Mouse (Mus musculus) megakaryocyte, embryonic 14.5 days (primary cell): ENCODE results near the gene Chl1. TPM values are rescaled to one million over a fixed set of nuclear protein-coding genes. Genes with fewer than 3 reads are reported as not detected.

Experiments used
- H3K27me3 ChIP-seq: replicated peaks from 2 replicates; pipeline ENCODE3; 2012; ENCODE audit warnings: inconsistent platforms
- H3K36me3 ChIP-seq: replicated peaks from 2 replicates; pipeline ENCODE3; 2012; ENCODE audit warnings: low read length, inconsistent platforms, mixed read lengths
- H3K4me1 ChIP-seq: 2 replicates; pipeline ENCODE4 v1.6.1; 2012; ENCODE audit warnings: inconsistent platforms
- H3K4me3 ChIP-seq: replicated peaks from 2 replicates; pipeline ENCODE3; 2012; ENCODE audit warnings: moderate library complexity, mild to moderate bottlenecking, inconsistent platforms
- H3K9me3 ChIP-seq: 2 replicates; pipeline ENCODE4 v1.6.1; 2012; ENCODE audit warnings: inconsistent platforms
- FLI1 ChIP-seq: IDR thresholded peaks from 2 replicates; pipeline ENCODE4 v1.6.1; 2012; ENCODE audit warnings: low read length, inconsistent platforms, mixed read lengths
- GATA1 ChIP-seq: IDR thresholded peaks from 3 replicates; pipeline ENCODE4 v1.6.1; 2012; ENCODE audit warnings: mixed read lengths, low read length, inconsistent platforms, borderline replicate concordance
- polyA plus RNA-seq: library from polyadenylated mRNA; stranded (reverse); fragments of >175 nt; gene quantifications from 2 replicates; pipeline ENCODE4 v1.2.3, GENCODE M21; 2012; ENCODE audit warnings: low replicate concordance; ENCODE audit not compliant: insufficient read depth

The Chl1 gene
- polyA plus RNA-seq, 1 experiment = not detected

DNA sequence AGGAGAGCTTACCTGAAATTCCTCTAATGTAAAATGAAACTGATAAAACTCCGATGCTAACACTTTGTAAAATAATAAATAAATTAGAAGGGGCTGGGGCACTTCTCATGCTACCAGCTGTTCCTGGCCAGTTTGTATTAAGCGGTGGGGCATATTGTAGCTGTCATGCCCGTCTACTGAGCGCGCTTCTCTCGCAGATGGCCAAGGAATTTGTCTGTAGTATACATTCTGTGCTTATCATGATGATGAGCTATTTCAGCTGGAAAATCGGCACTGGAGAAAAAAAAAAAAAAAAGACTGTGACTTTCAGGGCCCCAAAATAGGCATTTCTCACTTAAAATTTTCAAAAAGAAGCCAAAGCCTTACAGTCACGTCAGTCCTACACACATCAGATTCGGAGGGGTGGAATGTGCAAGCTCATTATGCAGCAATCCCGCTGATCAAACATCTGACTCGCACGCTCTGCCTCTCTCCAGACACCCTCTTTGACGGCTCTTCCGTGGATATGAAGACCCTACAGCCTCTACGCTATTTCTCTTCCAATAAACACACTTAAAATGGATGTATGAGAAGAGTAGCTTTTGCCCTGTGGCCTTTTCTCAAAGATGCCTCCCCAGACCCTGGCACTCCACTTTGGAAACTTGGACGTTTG, 238.9 kb downstream of the Chl1 start:
- Histone ChIP-seq H3K36me3 (no peaks in the 10 kb centered on the region), H3K27me3 (no peaks in the 10 kb centered on the region), H3K9me3 (no peaks in the 10 kb centered on the region), H3K4me1 (no peaks in the 10 kb centered on the region), H3K4me3 (no peak overlapping the region)
- TF ChIP-seq GATA1 (no peak), FLI1 (no peak)

GRCm38 (mm10) chr6:103753891-103754290, 243.5 kb downstream of the Chl1 start:
- no peaks in the 10 kb centered on the region for H3K4me1 ChIP-seq
- no peak overlapping the region for H3K4me3 ChIP-seq
- no peaks in the 10 kb centered on the region for H3K9me3 ChIP-seq
- H3K36me3 ChIP-seq = no peaks in the 10 kb centered on the region
- no peak for TF ChIP-seq FLI1
- no peak for TF ChIP-seq GATA1
- H3K27me3 ChIP-seq = no peaks in the 10 kb centered on the region

DNA sequence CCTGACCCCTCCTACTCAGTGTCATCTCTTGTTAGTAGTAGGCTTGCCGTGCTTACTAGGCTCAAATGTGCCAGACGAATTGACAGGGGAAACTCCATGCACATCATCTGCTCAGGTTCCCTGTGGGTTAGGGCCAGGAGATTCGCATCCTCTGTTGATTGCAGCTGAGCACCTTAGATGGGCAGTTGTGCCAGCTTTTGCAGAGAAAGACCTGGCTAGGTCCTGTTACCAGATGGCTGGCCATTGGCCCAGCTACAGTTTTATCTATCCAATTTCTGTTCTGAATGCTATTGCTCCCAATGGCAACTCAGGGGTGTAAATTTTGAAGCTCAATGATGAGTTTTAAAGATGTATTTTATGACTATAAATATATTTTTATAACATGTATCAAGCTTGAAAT, 256.4 kb downstream of the Chl1 start:
- Histone ChIP-seq H3K4me3 (peak overlapping the region; percentile 23), H3K4me1 (no peaks in the 10 kb centered on the region), H3K9me3 (peaks cover 3% of the 10 kb centered on the region; the same call in 1 of the 2 replicates), H3K27me3 (no peaks in the 10 kb centered on the region), H3K36me3 (no peaks in the 10 kb centered on the region)
- no peak for TF ChIP-seq GATA1
- TF ChIP-seq FLI1 = no peak

GRCm38 (mm10) chr6:103781058-103781457, 270.7 kb downstream of the Chl1 start:
- H3K27me3 ChIP-seq = no peaks in the 10 kb centered on the region
- no peaks in the 10 kb centered on the region for H3K4me1 ChIP-seq
- H3K9me3 ChIP-seq = no peaks in the 10 kb centered on the region
- TF ChIP-seq FLI1 (no peak), GATA1 (no peak)
- H3K36me3 ChIP-seq = no peaks in the 10 kb centered on the region
- H3K4me3 ChIP-seq = no peak overlapping the region

DNA sequence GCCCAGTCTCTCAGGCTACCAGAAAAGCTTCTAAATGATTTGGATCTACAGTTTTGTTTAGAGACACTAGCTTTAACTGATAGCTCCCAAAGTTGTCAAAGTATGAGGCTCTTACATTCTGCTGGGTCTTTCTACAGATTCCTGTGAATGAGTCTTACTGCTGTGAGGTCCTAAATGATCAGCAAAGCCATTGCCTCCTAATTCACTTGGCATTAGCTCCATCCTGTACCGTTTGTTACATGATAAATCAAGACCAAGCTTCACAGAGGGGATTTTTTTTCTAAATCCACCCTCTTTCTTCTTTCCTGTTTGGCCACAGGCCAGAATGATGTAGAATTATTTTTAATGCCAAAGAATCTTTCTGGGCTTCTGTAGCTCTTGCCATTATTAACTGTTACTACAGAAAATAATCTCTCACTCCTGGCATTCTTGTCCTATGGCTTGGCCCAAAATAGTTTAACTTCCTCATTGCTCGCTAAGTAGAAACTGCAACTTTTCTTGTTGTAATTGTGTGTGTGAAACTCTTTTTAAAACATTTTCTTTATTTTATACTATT, 280.8 kb downstream of the Chl1 start:
- H3K4me1 ChIP-seq = no peaks in the 10 kb centered on the region
- no peak overlapping the region for H3K4me3 ChIP-seq
- H3K9me3 ChIP-seq = no peaks in the 10 kb centered on the region
- no peak for TF ChIP-seq FLI1
- no peak for TF ChIP-seq GATA1
- H3K36me3 ChIP-seq = no peaks in the 10 kb centered on the region
- no peaks in the 10 kb centered on the region for H3K27me3 ChIP-seq

DNA sequence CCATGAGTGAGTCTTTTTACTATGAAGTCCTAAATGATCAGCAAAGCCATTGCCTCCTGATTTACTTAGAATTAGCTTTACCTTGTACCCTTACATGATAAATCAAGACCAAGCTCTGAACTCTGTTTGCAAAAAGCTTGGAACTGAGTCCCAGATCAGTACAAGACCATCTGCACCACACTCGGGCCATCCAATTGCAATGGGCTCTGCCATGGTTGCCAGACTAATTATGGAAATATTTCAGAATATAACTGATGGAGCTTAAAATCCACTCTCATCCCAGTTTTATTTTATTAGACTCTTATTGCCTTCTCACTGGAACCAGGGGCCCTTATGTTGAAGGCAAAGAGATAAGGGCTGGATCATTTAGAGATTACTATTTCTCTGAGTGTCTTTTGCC, 284.9 kb downstream of the Chl1 start:
- TF ChIP-seq FLI1 (no peak), GATA1 (no peak)
- no peak overlapping the region for H3K4me3 ChIP-seq
- no peaks in the 10 kb centered on the region for H3K4me1 ChIP-seq
- no peaks in the 10 kb centered on the region for H3K36me3 ChIP-seq
- no peaks in the 10 kb centered on the region for H3K27me3 ChIP-seq
- no peaks in the 10 kb centered on the region for H3K9me3 ChIP-seq
